Mouse (Mus musculus): Measurements from ENCODE around the gene Gsc2. TPM values are rescaled to one million over a fixed set of nuclear protein-coding genes. Genes with fewer than 3 reads are reported as not detected.

Gsc2 gene
- polyA plus RNA-seq, 2 experiments = 0.10 TPM; not detected in 1

DNA sequence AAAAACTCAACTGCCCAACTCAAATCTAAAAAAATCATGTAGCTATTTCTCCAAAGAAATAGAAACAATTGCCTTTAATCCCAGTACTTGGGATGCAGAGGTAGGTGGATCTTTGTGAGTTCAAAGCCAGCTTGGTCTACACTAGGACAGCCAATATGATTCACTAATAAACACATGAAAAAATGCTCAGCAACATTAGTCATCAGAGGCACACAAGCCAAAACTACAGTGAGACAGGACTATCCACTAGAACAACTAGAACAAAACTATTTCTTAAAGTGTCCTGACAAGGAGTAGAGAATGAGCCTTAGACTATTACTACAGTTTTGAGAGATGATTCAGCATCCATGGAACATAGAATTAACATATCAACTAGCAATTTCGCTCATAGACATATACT lies 38.8 kb downstream of the Gsc2 start:
- Histone ChIP-seq H3K4me2 (replicated peaks; ENCODE audit: low read depth, low read length, severe bottlenecking) (no peak overlapping the region), H3K9me3 (ENCODE audit: control insufficient read depth, low read length) (no peaks in the 10 kb centered on the region), H3K4me1 (ENCODE audit: control insufficient read depth, insufficient read depth, low read length) (no peaks in the 10 kb centered on the region), H3K9ac (ENCODE audit: low read depth, low read length, severe bottlenecking) (no peak overlapping the region), H3K4me3 (replicated peaks; ENCODE audit: low read length) (no peak overlapping the region), H3K27ac (replicated peaks; ENCODE audit: low read depth, low read length) (no peak overlapping the region), H3K27me3 (ENCODE audit: control insufficient read depth, insufficient read depth, low read length) (no peaks in the 10 kb centered on the region), H3K36me3 (ENCODE audit: control insufficient read depth, insufficient read depth, low read length) (peaks cover 23% of the 10 kb centered on the region)
- no peak for ATAC-seq (ENCODE audit: low FRiP score, low read depth)
- DNase-seq (ENCODE audit: low spot score) = no peak
- WGBS = 95% methylated on average over 1 of the region's 1 CpGs
- no peak for TF ChIP-seq POLR2A (IDR thresholded peaks at IDR 0.05; ENCODE audit: borderline replicate concordance, extremely low read depth, insufficient read depth, insufficient read length)

DNA sequence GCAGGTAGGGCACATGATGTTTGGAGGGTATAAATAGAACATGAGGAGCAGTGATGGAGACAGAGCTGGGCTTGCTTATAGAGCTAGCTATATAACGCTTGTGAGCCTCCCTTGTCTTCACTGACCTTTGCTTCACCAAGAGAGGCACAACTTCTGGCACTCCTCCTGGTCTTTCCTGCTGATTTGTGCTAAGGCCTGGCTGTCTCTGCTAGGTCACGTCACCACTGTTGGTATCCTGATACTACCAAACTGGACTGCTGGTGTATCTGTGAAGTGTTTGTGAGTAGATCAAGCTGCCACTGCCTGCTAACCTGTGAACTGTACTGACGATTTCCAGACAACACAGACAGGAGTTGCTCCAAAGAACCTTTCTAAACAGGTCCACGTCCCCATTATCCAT lies 39.7 kb downstream of the Gsc2 start:
- DNase-seq (ENCODE audit: low spot score) = no peak
- H3K9me3 ChIP-seq (ENCODE audit: control insufficient read depth, low read length) = no peaks in the 10 kb centered on the region
- H3K4me3 ChIP-seq (replicated peaks; ENCODE audit: low read length) = no peak overlapping the region
- H3K9ac ChIP-seq (ENCODE audit: low read depth, low read length, severe bottlenecking) = no peak overlapping the region
- no peak overlapping the region for H3K4me2 ChIP-seq (replicated peaks; ENCODE audit: low read depth, low read length, severe bottlenecking)
- ATAC-seq (ENCODE audit: low FRiP score, low read depth) = no peak
- H3K4me1 ChIP-seq (ENCODE audit: control insufficient read depth, insufficient read depth, low read length) = no peaks in the 10 kb centered on the region
- 72% methylated on average over 4 of the region's 4 CpGs for WGBS
- H3K36me3 ChIP-seq (ENCODE audit: control insufficient read depth, insufficient read depth, low read length) = peaks cover 33% of the 10 kb centered on the region
- TF ChIP-seq POLR2A (IDR thresholded peaks at IDR 0.05; ENCODE audit: borderline replicate concordance, extremely low read depth, insufficient read depth, insufficient read length) = no peak
- H3K27ac ChIP-seq (replicated peaks; ENCODE audit: low read depth, low read length) = no peak overlapping the region
- no peaks in the 10 kb centered on the region for H3K27me3 ChIP-seq (ENCODE audit: control insufficient read depth, insufficient read depth, low read length)

DNA sequence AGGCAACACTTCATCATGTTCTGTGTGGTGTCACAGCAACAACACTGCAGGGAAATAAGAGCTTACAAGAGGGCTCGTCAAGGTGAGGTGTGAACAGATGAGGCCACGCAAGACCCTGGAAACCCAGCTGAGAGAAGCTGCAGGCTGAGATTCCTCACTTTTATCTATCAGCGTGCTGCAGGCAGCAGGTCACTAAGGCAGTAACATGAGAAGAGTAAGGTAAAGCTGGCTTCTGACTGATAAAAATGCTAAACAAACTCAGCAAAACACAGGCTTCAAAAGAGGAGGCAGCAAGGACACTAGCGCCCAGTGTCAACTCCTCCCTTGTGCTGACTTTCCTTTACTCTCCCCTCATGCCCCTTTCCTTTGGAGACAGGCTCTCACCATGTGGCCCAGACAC lies 41.9 kb downstream of the Gsc2 start:
- Histone ChIP-seq H3K27me3 (ENCODE audit: control insufficient read depth, insufficient read depth, low read length) (no peaks in the 10 kb centered on the region), H3K4me1 (ENCODE audit: control insufficient read depth, insufficient read depth, low read length) (no peaks in the 10 kb centered on the region), H3K9me3 (ENCODE audit: control insufficient read depth, low read length) (no peaks in the 10 kb centered on the region), H3K27ac (replicated peaks; ENCODE audit: low read depth, low read length) (no peak overlapping the region), H3K4me2 (replicated peaks; ENCODE audit: low read depth, low read length, severe bottlenecking) (no peak overlapping the region), H3K4me3 (replicated peaks; ENCODE audit: low read length) (no peak overlapping the region), H3K9ac (ENCODE audit: low read depth, low read length, severe bottlenecking) (no peak overlapping the region), H3K36me3 (ENCODE audit: control insufficient read depth, insufficient read depth, low read length) (peaks cover 44% of the 10 kb centered on the region)
- TF ChIP-seq POLR2A (IDR thresholded peaks at IDR 0.05; ENCODE audit: borderline replicate concordance, extremely low read depth, insufficient read depth, insufficient read length) = no peak
- WGBS = 47% methylated on average over 4 of the region's 4 CpGs
- ATAC-seq (ENCODE audit: low FRiP score, low read depth) = no peak
- DNase-seq (ENCODE audit: low spot score) = no peak

DNA sequence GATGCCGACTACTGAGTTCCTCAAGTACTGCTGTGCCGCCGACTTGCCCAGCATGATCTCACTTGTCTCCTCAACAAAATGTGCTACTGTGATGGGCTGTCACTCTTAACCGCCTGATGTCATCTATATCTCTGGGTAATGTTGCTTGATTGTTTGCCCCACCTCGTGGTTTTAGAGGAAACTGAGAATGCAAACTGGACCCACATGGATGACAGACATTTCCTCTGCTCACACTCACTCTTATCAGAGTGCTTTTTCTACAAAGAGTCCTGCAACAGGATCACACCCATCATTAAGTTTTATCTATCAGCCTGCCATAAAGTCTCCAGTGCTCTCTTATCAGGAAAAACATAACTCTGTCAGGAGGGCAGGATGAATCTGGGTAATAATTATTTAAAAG lies 43.6 kb downstream of the Gsc2 start:
- H3K36me3 ChIP-seq (ENCODE audit: control insufficient read depth, insufficient read depth, low read length) = peaks cover 38% of the 10 kb centered on the region
- H3K4me1 ChIP-seq (ENCODE audit: control insufficient read depth, insufficient read depth, low read length) = no peaks in the 10 kb centered on the region
- H3K4me3 ChIP-seq (replicated peaks; ENCODE audit: low read length) = no peak overlapping the region
- no peak for TF ChIP-seq POLR2A (IDR thresholded peaks at IDR 0.05; ENCODE audit: borderline replicate concordance, extremely low read depth, insufficient read depth, insufficient read length)
- ATAC-seq (ENCODE audit: low FRiP score, low read depth) = no peak
- H3K9ac ChIP-seq (ENCODE audit: low read depth, low read length, severe bottlenecking) = no peak overlapping the region
- H3K27me3 ChIP-seq (ENCODE audit: control insufficient read depth, insufficient read depth, low read length) = no peaks in the 10 kb centered on the region
- 86% methylated on average over 5 of the region's 5 CpGs for WGBS
- H3K4me2 ChIP-seq (replicated peaks; ENCODE audit: low read depth, low read length, severe bottlenecking) = no peak overlapping the region
- H3K9me3 ChIP-seq (ENCODE audit: control insufficient read depth, low read length) = no peaks in the 10 kb centered on the region
- no peak overlapping the region for H3K27ac ChIP-seq (replicated peaks; ENCODE audit: low read depth, low read length)
- DNase-seq (ENCODE audit: low spot score) = no peak

DNA sequence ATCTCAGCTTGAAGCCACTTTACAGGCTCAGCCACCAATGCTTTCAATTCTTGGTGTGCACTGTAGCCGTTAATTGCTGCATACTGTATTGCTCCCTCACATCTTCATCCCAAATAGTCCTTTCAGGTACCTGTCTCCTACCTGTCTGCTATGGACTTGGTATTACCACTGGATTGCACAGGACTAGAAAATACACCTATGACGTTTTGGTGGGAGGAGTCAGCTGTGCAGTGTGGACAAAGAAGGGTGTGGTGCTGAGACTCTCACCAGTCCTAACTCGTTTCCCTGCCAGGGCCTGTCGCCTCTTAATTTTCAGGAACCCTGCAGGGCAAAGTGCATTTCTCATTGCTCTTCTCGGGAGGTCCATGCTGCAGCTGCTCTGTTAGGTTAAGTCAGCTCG lies 49.1 kb downstream of the Gsc2 start:
- no peak for TF ChIP-seq POLR2A (IDR thresholded peaks at IDR 0.05; ENCODE audit: borderline replicate concordance, extremely low read depth, insufficient read depth, insufficient read length)
- 42% methylated on average over 6 of the region's 6 CpGs for WGBS
- H3K9me3 ChIP-seq (ENCODE audit: control insufficient read depth, low read length) = no peaks in the 10 kb centered on the region
- no peak overlapping the region for H3K9ac ChIP-seq (ENCODE audit: low read depth, low read length, severe bottlenecking)
- H3K4me2 ChIP-seq (replicated peaks; ENCODE audit: low read depth, low read length, severe bottlenecking) = no peak overlapping the region
- H3K27ac ChIP-seq (replicated peaks; ENCODE audit: low read depth, low read length) = no peak overlapping the region
- H3K27me3 ChIP-seq (ENCODE audit: control insufficient read depth, insufficient read depth, low read length) = no peaks in the 10 kb centered on the region
- no peak overlapping the region for H3K4me3 ChIP-seq (replicated peaks; ENCODE audit: low read length)
- no peaks in the 10 kb centered on the region for H3K4me1 ChIP-seq (ENCODE audit: control insufficient read depth, insufficient read depth, low read length)
- peaks cover 31% of the 10 kb centered on the region for H3K36me3 ChIP-seq (ENCODE audit: control insufficient read depth, insufficient read depth, low read length)
- DNase-seq (ENCODE audit: low spot score) (no peak), ATAC-seq (ENCODE audit: low FRiP score, low read depth) (no peak)

DNA sequence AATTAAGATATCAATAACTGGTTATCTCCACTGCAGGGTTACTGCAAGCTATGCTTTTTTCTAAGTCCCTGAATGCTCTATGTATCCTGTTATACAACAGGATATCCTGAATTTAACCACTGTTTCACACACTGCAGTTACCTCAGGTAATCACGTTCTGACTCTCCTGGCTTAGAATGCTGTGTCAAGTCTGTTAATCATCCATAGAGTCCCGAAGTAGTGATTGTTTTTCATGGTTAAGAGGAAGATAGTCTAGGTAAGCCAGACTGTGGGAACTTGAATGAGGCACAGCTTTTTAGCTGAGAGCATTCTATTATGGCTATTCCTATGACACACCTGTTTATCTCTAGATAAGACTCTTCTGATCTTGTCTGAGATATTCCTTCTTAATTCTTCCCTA lies 49.6 kb downstream of the Gsc2 start:
- 89% methylated on average over 2 of the region's 2 CpGs for WGBS
- H3K27ac ChIP-seq (replicated peaks; ENCODE audit: low read depth, low read length) = no peak overlapping the region
- peaks cover 31% of the 10 kb centered on the region for H3K36me3 ChIP-seq (ENCODE audit: control insufficient read depth, insufficient read depth, low read length)

More for the DNA sequence above, 49.6 kb downstream of the Gsc2 start:
- DNase-seq (ENCODE audit: low spot score) (no peak), ATAC-seq (ENCODE audit: low FRiP score, low read depth) (no peak)
- Histone ChIP-seq H3K27me3 (ENCODE audit: control insufficient read depth, insufficient read depth, low read length) (no peaks in the 10 kb centered on the region), H3K9ac (ENCODE audit: low read depth, low read length, severe bottlenecking) (no peak overlapping the region), H3K4me1 (ENCODE audit: control insufficient read depth, insufficient read depth, low read length) (no peaks in the 10 kb centered on the region), H3K4me3 (replicated peaks; ENCODE audit: low read length) (no peak overlapping the region), H3K9me3 (ENCODE audit: control insufficient read depth, low read length) (no peaks in the 10 kb centered on the region), H3K4me2 (replicated peaks; ENCODE audit: low read depth, low read length, severe bottlenecking) (no peak overlapping the region)
- TF ChIP-seq POLR2A (IDR thresholded peaks at IDR 0.05; ENCODE audit: borderline replicate concordance, extremely low read depth, insufficient read depth, insufficient read length) = no peak

Other genes starting within 250 kb of the Gsc2 start
- 84.6 and 121 TPM in 2 replicates for gene Med15, start 182.2 kb downstream of the Gsc2 start, polyA plus RNA-seq (2012; rRNA removed)
- gene Med15, start 182.2 kb downstream of the Gsc2 start, polyA plus RNA-seq (2014; fragmentation: Nextera tagmentation; extraction: Ambion mirVana) = 41.6 and 44.0 TPM in 2 replicates
- 124 and 176 TPM in 2 replicates for gene Klhl22, start 155.4 kb downstream of the Gsc2 start, polyA plus RNA-seq (2012; rRNA removed)
- 87.2 and 101 TPM in 2 replicates for gene Klhl22, start 155.4 kb downstream of the Gsc2 start, polyA plus RNA-seq (2014; fragmentation: Nextera tagmentation; extraction: Ambion mirVana)
- gene Scarf2, start 117.8 kb downstream of the Gsc2 start, polyA plus RNA-seq (2012; rRNA removed) = 232 and 360 TPM in 2 replicates
- 51.3 and 64.9 TPM in 2 replicates for gene Scarf2, start 117.8 kb downstream of the Gsc2 start, polyA plus RNA-seq (2014; fragmentation: Nextera tagmentation; extraction: Ambion mirVana)
- gene B830017H08Rik, start 81.9 kb downstream of the Gsc2 start, polyA plus RNA-seq (2012; rRNA removed) = 0.49 and 0.58 TPM in 2 replicates
- gene B830017H08Rik, start 81.9 kb downstream of the Gsc2 start, polyA plus RNA-seq (2014; fragmentation: Nextera tagmentation; extraction: Ambion mirVana) = 0.17 and 0.69 TPM in 2 replicates
- 8.6 and 11.5 TPM in 2 replicates for gene Car15, start 76.7 kb downstream of the Gsc2 start, polyA plus RNA-seq (2012; rRNA removed)
- gene Car15, start 76.7 kb downstream of the Gsc2 start, polyA plus RNA-seq (2014; fragmentation: Nextera tagmentation; extraction: Ambion mirVana) = 3.2 and 3.4 TPM in 2 replicates
- 1.9 and 2.1 TPM in 2 replicates for gene Gm20518, start 23.4 kb downstream of the Gsc2 start, polyA plus RNA-seq (2012; rRNA removed)
- gene Gm20518, start 23.4 kb downstream of the Gsc2 start, polyA plus RNA-seq (2014; fragmentation: Nextera tagmentation; extraction: Ambion mirVana) = 0.22 and 0.26 TPM in 2 replicates
- 0.01 and 0.04 TPM in 2 replicates for gene Tssk1, start 20.8 kb downstream of the Gsc2 start, polyA plus RNA-seq (2012; rRNA removed)
- 0.07 TPM in 1 of 2 replicates, not detected in the other for gene Tssk1, start 20.8 kb downstream of the Gsc2 start, polyA plus RNA-seq (2014; fragmentation: Nextera tagmentation; extraction: Ambion mirVana)
- 116 and 185 TPM in 2 replicates for gene Dgcr2, start 16.5 kb downstream of the Gsc2 start, polyA plus RNA-seq (2012; rRNA removed)
- gene Dgcr2, start 16.5 kb downstream of the Gsc2 start, polyA plus RNA-seq (2014; fragmentation: Nextera tagmentation; extraction: Ambion mirVana) = 90.2 and 95.8 TPM in 2 replicates
- gene Tssk2, start 16.4 kb downstream of the Gsc2 start, polyA plus RNA-seq (2012; rRNA removed) = not detected in 2 replicates
- 0.14 TPM in 1 of 2 replicates, not detected in the other for gene Tssk2, start 16.4 kb downstream of the Gsc2 start, polyA plus RNA-seq (2014; fragmentation: Nextera tagmentation; extraction: Ambion mirVana)
- 38.7 and 42.2 TPM in 2 replicates for gene Ess2, start 3.7 kb downstream of the Gsc2 start, polyA plus RNA-seq (2012; rRNA removed)
- 33.1 and 33.5 TPM in 2 replicates for gene Ess2, start 3.7 kb downstream of the Gsc2 start, polyA plus RNA-seq (2014; fragmentation: Nextera tagmentation; extraction: Ambion mirVana)
- gene Slc25a1, start 13.2 kb upstream of the Gsc2 start, polyA plus RNA-seq (2012; rRNA removed) = 55.0 and 68.0 TPM in 2 replicates
- gene Slc25a1, start 13.2 kb upstream of the Gsc2 start, polyA plus RNA-seq (2014; fragmentation: Nextera tagmentation; extraction: Ambion mirVana) = 70.4 and 73.9 TPM in 2 replicates
- gene Vpreb2, start 65.4 kb upstream of the Gsc2 start, polyA plus RNA-seq (2012; rRNA removed) = not detected in 2 replicates
- gene Vpreb2, start 65.4 kb upstream of the Gsc2 start, polyA plus RNA-seq (2014; fragmentation: Nextera tagmentation; extraction: Ambion mirVana) = not detected in 2 replicates
- 69.0 and 76.0 TPM in 2 replicates for gene Dgcr6, start 137.8 kb upstream of the Gsc2 start, polyA plus RNA-seq (2012; rRNA removed)
- 106 and 110 TPM in 2 replicates for gene Dgcr6, start 137.8 kb upstream of the Gsc2 start, polyA plus RNA-seq (2014; fragmentation: Nextera tagmentation; extraction: Ambion mirVana)
- gene Prodh, start 175.1 kb upstream of the Gsc2 start, polyA plus RNA-seq (2012; rRNA removed) = 19.6 and 20.6 TPM in 2 replicates
- 8.9 and 10.2 TPM in 2 replicates for gene Prodh, start 175.1 kb upstream of the Gsc2 start, polyA plus RNA-seq (2014; fragmentation: Nextera tagmentation; extraction: Ambion mirVana)
- 17.3 and 25.0 TPM in 2 replicates for gene Rtn4r, start 212.6 kb upstream of the Gsc2 start, polyA plus RNA-seq (2012; rRNA removed)
- 7.6 and 8.7 TPM in 2 replicates for gene Rtn4r, start 212.6 kb upstream of the Gsc2 start, polyA plus RNA-seq (2014; fragmentation: Nextera tagmentation; extraction: Ambion mirVana)

Measured in limb, embryonic 14.5 days (tissue).